Mouse (Mus musculus) cerebellum, adult 2 months (tissue): ENCODE data around the gene Iqcf3.

Experiments used
- CTCF ChIP-seq: fragments of 200-500 bp; IDR thresholded peaks from 2 replicates; pipeline ENCODE4 v1.5.1; 2011; ENCODE audit warnings: low read depth, mild to moderate bottlenecking, control low read depth, low read length, moderate library complexity, borderline replicate concordance; ENCODE audit not compliant: insufficient read depth
- POLR2A ChIP-seq: fragments of 200-500 bp; IDR thresholded peaks from 2 replicates; pipeline ENCODE4 v1.6.1; 2011; ENCODE audit warnings: low read length, control low read depth, borderline replicate concordance; ENCODE audit not compliant: insufficient read depth

GRCm38 (mm10) chr9:106482578-106483115, 78.8 kb downstream of the Iqcf3 start:
- TF ChIP-seq CTCF (no peak), POLR2A (no peak)
